Mouse (Mus musculus) left cerebral cortex, postnatal 10 days (tissue): Measurements from ENCODE around the gene Parva. TPM values are rescaled to one million over a fixed set of nuclear protein-coding genes. Genes with fewer than 3 reads are reported as not detected.

Source experiments
- DNase-seq, 2 experiments: peaks; one replicate each; pipeline ENCODE4 v3.0.0; 2021 to 2022; ENCODE audit warnings: low spot score in 2 of 2, mixed read lengths in 1 of 2; ENCODE audit errors: extremely low spot score in 1 of 2
- intact Hi-C: fragments of 180-260 bp; cut with DNase I; formaldehyde crosslinking; loops from one replicate; pipeline ENCODE4 v1.15.1; 2025
- total RNA-seq, 2 experiments: library from RNA; stranded (reverse); gene quantifications; 2 replicates each; pipeline ENCODE4 v1.2.3; 2021

The Parva gene
- total RNA-seq, 2 experiments from 2014 or later = 38.6 to 38.8 TPM

- intact Hi-C loops = no loop called here
- DNase-seq = peak; percentile 25 to 40
These were observed 74.9 kb downstream of the Parva start for GRCm38 (mm10) chr7:112502050-112502809.

GRCm38 (mm10) chr7:112502845-112503244 is 75.5 kb downstream of the Parva start:
- DNase-seq = no peak

DNA sequence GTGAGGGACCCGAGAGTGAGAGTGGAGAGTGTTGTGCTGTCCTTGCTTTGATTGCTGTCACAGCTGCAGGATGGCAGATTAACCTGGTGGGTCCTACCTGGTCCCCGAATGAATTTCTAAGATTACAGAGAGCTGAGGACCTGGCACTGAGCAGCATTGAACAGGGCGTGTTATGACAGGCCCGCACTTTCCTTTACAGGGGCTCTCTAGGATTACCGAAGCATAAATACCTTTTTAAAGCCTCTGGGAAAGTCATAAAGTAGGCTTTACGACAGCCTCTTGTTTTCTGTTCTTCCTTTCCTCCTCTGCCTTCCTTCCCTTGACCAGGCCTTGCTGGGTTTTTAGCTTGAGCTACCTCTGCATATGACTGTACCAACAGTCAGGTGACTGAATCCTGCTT is 76.1 kb downstream of the Parva start:
- no peak for DNase-seq
- intact Hi-C loops = no loop called here

More at GRCm38 (mm10) chr7:112502845-112503244, 75.5 kb downstream of the Parva start:
- intact Hi-C loops = no loop called here

DNA sequence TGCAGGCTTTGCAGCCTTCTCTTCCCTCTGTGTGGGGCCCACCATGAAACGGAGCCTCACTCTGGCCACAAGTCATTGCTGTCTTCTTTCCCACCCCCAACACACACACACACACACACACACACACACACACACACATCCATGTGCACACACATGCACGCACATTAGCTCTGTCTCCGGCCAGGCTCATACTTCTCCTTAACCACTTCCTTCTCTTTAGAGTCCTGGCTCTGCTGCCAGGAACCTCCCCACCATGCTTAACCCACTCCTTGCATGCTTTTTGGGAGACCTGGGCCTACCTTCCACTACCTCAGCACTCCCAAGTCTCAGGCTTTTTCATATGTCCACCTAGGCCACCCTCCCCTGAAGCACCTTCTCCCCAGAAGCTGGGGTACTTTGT is 76.6 kb downstream of the Parva start:
- DNase-seq = no peak

GRCm38 (mm10) chr7:112509107-112509506 is 81.8 kb downstream of the Parva start:
- intact Hi-C loops = no loop called here
- DNase-seq = no peak

More for the DNA sequence above, 76.6 kb downstream of the Parva start:
- intact Hi-C loops = no loop called here

DNA sequence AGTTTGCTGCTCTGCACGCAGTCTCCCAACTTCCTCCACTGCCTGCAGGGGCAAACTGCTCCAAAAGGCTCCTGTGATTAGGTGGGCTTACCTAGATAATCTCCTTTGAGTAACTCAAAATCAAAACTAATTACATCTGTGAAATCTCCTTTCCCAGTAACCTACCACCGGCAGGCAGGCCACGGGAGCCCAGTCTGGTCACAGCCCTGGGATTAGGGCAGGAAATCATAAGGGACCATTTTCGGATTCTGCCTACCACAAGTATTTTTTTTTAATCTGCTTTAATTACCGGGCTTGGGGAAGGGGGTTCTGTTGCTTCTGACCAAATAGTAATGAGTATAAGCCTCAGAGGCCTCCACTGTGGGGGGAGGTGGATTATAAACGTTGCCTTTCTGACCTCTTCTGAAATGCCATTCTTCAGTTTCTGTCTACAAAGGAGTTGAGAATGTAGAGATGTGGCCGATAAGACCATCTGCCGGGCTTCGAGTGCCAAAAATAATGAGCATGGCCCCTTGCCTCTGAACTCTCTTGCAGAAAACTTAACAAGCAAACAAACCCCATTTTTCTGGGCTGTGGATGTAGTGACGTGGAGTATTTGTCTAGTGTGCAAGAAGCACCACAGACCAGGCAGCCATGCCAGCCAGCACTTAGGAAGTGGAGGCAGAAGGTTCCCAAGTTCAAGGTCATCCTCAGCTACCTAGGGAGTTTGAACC is 83.2 kb downstream of the Parva start:
- intact Hi-C loops = no loop called here

GRCm38 (mm10) chr7:112511309-112511708 is 84.0 kb downstream of the Parva start:
- DNase-seq = no peak
- intact Hi-C loops = no loop called here

More for the DNA sequence above, 83.2 kb downstream of the Parva start:
- no peak for DNase-seq

- no peak for DNase-seq
- intact Hi-C loops = no loop called here
These were observed 85.0 kb downstream of the Parva start for GRCm38 (mm10) chr7:112512257-112512656.

- no peak for DNase-seq
- intact Hi-C loops = no loop called here
These were observed 85.6 kb downstream of the Parva start for GRCm38 (mm10) chr7:112512895-112513294.

DNA sequence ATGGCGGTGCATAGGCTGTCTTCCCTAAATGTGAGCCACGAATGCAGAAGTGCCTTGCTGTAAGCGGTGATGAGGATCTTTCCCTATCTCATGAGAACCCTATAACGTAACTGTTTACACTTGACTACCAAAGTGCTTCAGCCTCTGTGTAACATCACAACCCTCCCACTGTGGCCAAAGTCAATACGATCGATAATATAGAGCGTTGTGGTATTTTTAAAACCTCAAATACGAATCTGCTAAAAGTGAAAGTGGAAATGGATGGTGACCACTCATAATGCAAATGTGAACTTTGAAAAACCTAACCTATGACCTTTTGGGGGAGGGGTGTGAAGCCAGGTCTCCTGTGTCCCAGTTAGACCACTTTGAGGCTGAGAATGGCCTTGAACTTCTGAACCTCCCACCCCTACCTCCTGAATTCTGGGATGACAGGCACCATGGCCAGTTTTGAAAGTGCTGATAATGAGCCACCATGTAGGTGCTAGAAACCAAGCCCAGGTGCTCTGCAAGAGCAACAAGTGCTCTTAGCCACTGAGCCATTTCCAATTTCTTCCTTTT is 87.4 kb downstream of the Parva start:
- DNase-seq = no peak
- intact Hi-C loops = no loop called here

- intact Hi-C loops = no loop called here
- no peak for DNase-seq
These were observed 98.2 kb downstream of the Parva start for GRCm38 (mm10) chr7:112525465-112525864.

DNA sequence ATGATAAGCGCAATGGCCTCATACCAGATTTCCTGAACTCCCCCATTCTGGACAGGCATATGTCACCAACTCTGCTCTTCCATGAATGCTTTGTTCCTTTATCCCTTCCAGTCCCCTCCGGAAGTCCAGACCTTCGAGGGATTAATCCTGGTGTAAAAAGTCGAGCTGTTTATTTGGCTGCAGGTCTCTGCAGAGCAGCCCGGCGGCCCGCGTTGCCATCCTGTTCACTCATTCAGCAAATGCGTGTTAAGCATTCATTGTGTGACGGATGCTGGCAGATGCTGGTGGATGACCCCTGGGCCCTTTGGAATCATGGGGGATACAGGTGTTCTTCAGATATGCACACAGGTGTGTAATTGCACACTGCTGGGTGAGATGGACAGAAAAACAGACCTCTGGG is 98.9 kb downstream of the Parva start:
- no peak for DNase-seq
- intact Hi-C loops = no loop called here

DNA sequence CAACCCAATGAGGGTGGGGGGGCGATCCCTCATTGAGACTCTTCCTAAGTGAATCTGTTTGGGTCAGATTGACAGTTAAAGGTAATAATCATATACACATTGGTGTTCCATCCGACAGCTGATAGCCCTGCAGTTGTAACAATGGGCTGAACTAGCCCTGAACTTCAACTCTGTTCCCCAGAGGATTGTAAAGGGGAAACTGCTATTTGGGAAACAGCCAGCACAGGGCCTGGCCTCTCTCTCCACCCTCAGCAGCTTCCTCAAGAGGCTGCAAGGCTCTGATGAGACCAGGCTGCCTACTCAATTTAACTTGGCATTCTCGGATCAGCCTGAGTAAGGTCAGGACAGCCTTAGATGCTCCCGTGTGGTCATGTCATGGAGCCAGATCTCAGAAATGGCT is 99.9 kb downstream of the Parva start:
- DNase-seq = no peak
- intact Hi-C loops = no loop called here

GRCm38 (mm10) chr7:112528059-112528458 is 100.8 kb downstream of the Parva start:
- DNase-seq = no peak
- intact Hi-C loops = no loop called here

DNA sequence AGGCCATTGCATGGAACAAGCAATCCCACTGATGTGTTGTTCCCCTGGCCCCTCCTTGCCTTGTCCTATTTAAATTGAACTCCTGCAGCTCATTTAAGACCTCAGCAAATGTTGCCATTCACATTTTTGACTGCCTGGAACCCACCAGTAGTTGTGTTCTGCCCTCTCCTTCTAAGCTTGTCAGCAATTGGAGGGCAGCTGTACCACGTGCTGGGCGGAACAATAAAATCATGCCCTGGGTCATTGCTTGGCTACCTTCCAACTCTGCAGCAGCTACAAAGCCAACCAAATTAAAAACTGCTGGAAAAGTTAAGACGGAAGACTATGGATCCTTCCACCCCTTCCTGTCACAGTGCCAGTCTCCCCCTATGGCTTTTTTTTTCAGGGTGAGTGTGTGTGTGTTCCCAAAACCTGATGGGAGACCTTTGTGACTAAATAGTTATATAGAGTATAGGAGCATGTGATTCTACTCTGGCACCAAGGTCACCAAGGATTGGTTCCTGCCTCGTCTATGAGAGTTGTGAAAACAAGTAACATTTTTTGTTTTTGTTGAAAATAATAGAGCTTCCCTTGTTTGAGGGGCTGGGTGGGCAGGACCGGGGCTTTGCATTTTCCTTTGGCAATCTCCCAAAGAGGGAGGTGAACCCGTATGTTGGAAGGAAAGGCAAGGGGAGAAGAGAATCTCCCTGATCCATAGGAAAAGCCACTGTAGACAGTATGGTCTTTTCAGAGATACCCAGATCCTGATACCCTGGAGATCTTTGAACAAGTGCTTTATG is 101.5 kb downstream of the Parva start:
- DNase-seq = peak in 1 of 2 experiments; percentile 47
- intact Hi-C loops = no loop called here

DNA sequence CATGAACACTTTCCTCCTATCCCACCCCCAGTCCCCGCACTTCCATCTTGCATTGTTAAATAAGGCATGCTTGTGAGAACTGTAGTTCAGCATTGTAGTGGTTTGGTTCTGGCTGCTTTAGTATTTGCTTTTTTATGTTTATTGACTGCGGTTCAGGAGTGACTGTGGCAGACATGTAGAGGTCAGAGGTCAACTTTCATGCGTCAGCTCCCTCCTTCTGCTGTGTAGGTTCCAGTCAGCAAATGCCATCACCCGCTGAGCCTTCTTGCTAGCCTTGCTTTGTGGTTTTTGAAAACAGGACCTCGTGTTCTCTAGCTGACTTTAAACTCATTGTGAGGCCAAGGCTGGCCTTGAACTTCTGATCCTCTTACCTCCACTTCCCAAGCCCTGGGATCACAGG is 103.6 kb downstream of the Parva start:
- no peak for DNase-seq
- intact Hi-C loops = no loop called here

DNA sequence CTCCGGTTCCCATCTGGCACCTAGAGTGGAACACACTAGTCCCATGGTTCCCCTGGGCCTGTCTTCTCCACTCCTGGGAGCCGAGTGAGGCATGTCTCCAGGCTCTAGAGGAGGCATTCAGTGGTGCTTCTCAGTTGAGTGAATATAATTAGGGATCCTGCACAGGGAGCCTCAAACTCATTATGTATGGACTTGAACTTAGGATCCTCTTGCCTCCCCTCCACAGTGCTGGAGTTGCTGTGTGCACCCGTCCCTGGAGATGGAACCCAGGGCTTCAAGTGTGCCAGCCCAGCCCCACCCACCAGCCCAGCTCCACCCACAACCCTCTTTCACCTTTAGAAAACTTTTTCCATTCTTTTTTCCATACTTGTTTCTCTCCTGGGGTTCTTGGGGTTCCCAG is 106.8 kb downstream of the Parva start:
- intact Hi-C loops = no loop called here

GRCm38 (mm10) chr7:112535408-112535921 is 108.2 kb downstream of the Parva start:
- peak; percentile 55 to 63 for DNase-seq
- intact Hi-C loops = no loop called here

More for the DNA sequence above, 106.8 kb downstream of the Parva start:
- DNase-seq = no peak

GRCm38 (mm10) chr7:112549136-112549535 is 121.8 kb downstream of the Parva start:
- DNase-seq = no peak
- intact Hi-C loops = no loop called here
